Mouse (Mus musculus): ENCODE data around the gene Pxdc1.

- no peak for TF ChIP-seq CTCF (IDR thresholded peaks at IDR 0.05; ENCODE audit: extremely low read depth, insufficient read length, insufficient replicate concordance, low read depth, low read length)
- no peak for TF ChIP-seq POLR2A (IDR thresholded peaks at IDR 0.05; ENCODE audit: low read depth, low read length)
Measured at GRCm38 (mm10) chr13:34644401-34644800, 8.9 kb downstream of the Pxdc1 start.

Measured in small intestine, adult 2 months (tissue).